Mouse (Mus musculus) CH12.LX (cell line): ENCODE results near the gene Hist1h2af. TPM values are rescaled to one million over a fixed set of nuclear protein-coding genes. Genes with fewer than 3 reads are reported as not detected.

Experiments
- DNase-seq: peaks from one replicate; pipeline ENCODE4 v3.0.0-alpha.2; 2013; ENCODE audit errors: extremely low read depth
- H3K27ac ChIP-seq: 2 replicates; pipeline ENCODE4 v1.5.1; 2012; ENCODE audit warnings: low read depth, mild to moderate bottlenecking, control low read depth, moderate library complexity; ENCODE audit not compliant: insufficient read depth
- H3K27me3 ChIP-seq: replicated peaks from 2 replicates; pipeline ENCODE3; 2012; ENCODE audit warnings: inconsistent platforms
- H3K36me3 ChIP-seq, 2 experiments: replicated peaks in 1 of 2; 2 replicates each; pipeline versions ENCODE3 to v1.6.1; 2012; ENCODE audit warnings: inconsistent platforms in 1 of 2, low read length in 1 of 2, mild to moderate bottlenecking in 1 of 2, mixed read lengths in 1 of 2, moderate library complexity in 1 of 2; ENCODE audit not compliant: control insufficient read depth in 1 of 2, insufficient read depth in 1 of 2
- H3K4me1 ChIP-seq, 2 experiments: 2 replicates each; pipeline ENCODE4 v1.6.1; 2012; ENCODE audit warnings: inconsistent platforms in 1 of 2, moderate library complexity in 1 of 2; ENCODE audit not compliant: insufficient read depth in 2 of 2, control insufficient read depth in 1 of 2
- H3K4me2 ChIP-seq: 2 replicates; pipeline ENCODE4 v1.6.1; 2012; ENCODE audit warnings: low read depth, mild to moderate bottlenecking, control low read depth; ENCODE audit not compliant: poor library complexity, insufficient read depth, severe bottlenecking
- H3K4me3 ChIP-seq, 3 experiments: fragments of 150-350 bp in 1 of 3; sonication (generic) in 1 of 3; replicated peaks in 1 of 3; 2 replicates each; pipeline versions ENCODE3 to v1.5.1; 2011 to 2012; ENCODE audit warnings: low read depth in 2 of 3, low read length in 2 of 3, mild to moderate bottlenecking in 2 of 3, moderate library complexity in 2 of 3, control low read depth in 1 of 3, improper control_type of control experiment in 1 of 3, inconsistent platforms in 1 of 3, mixed read lengths in 1 of 3; ENCODE audit not compliant: poor library complexity in 1 of 3
- H3K79me2 ChIP-seq: replicated peaks from 2 replicates; pipeline ENCODE4 v1.6.1; 2012; ENCODE audit warnings: mild to moderate bottlenecking, moderate library complexity; ENCODE audit not compliant: control insufficient read depth, poor library complexity, insufficient read depth, severe bottlenecking; ENCODE audit errors: extremely low read depth
- H3K9ac ChIP-seq: 2 replicates; pipeline ENCODE4 v1.6.1; 2012; ENCODE audit warnings: low read depth, mild to moderate bottlenecking, control low read depth, moderate library complexity; ENCODE audit not compliant: insufficient read depth
- H3K9me3 ChIP-seq: replicated peaks from 2 replicates; pipeline ENCODE3; 2012; ENCODE audit warnings: low read length, inconsistent platforms, mixed read lengths
- BHLHE40 ChIP-seq: IDR thresholded peaks from 2 replicates; pipeline ENCODE4 v1.6.1; 2011; ENCODE audit warnings: mild to moderate bottlenecking, low read depth, low read length, improper control_type of control experiment
- CHD1 ChIP-seq: IDR thresholded peaks from 2 replicates; pipeline ENCODE4 v1.6.1; 2012; ENCODE audit warnings: low read depth, low read length, improper control_type of control experiment, inconsistent platforms
- CTCF ChIP-seq, 2 experiments: IDR thresholded peaks in 1 of 2; conservative IDR thresholded peaks in 1 of 2; 2 replicates each; pipeline ENCODE4 v1.5.1; 2011 to 2012; ENCODE audit warnings: low read depth in 2 of 2, low read length in 2 of 2, improper control_type of control experiment in 1 of 2, inconsistent platforms in 1 of 2, mild to moderate bottlenecking in 1 of 2, moderate library complexity in 1 of 2
- E2F4 ChIP-seq: IDR thresholded peaks from 2 replicates; pipeline ENCODE4 v1.6.1; 2011; ENCODE audit warnings: low read depth, low read length, improper control_type of control experiment; ENCODE audit not compliant: insufficient replicate concordance
- EP300 ChIP-seq: IDR thresholded peaks from 2 replicates; pipeline ENCODE4 v1.6.1; 2011; ENCODE audit warnings: low read length, improper control_type of control experiment
- ETS1 ChIP-seq: conservative IDR thresholded peaks from 2 replicates; pipeline ENCODE4 v1.6.1; 2012; ENCODE audit warnings: low read depth, mild to moderate bottlenecking, inconsistent platforms, low read length, improper control_type of control experiment, moderate library complexity
- GABPA ChIP-seq: IDR thresholded peaks from 2 replicates; pipeline ENCODE4 v1.6.1; 2012; ENCODE audit warnings: low read depth, low read length, improper control_type of control experiment, inconsistent platforms; ENCODE audit not compliant: insufficient replicate concordance
- HCFC1 ChIP-seq: IDR thresholded peaks from 2 replicates; pipeline ENCODE4 v1.6.1; 2012; ENCODE audit warnings: low read depth, mild to moderate bottlenecking, inconsistent platforms, low read length, improper control_type of control experiment
- IRF4 ChIP-seq: IDR thresholded peaks from 2 replicates; pipeline ENCODE4 v1.6.1; 2014; ENCODE audit warnings: low read depth, mild to moderate bottlenecking, inconsistent platforms, low read length, improper control_type of control experiment
- JUN ChIP-seq: IDR thresholded peaks from 2 replicates; pipeline ENCODE4 v1.6.1; 2011; ENCODE audit warnings: low read depth, mild to moderate bottlenecking, low read length, improper control_type of control experiment, moderate library complexity; ENCODE audit not compliant: insufficient read depth
- JUND ChIP-seq: conservative IDR thresholded peaks from 2 replicates; pipeline ENCODE4 v1.6.1; 2011; ENCODE audit warnings: low read depth, low read length, improper control_type of control experiment
- KAT2A ChIP-seq: IDR thresholded peaks from 2 replicates; pipeline ENCODE4 v1.6.1; 2012; ENCODE audit warnings: low read length, improper control_type of control experiment, inconsistent platforms; ENCODE audit not compliant: insufficient replicate concordance
- MAFK ChIP-seq: IDR thresholded peaks from 2 replicates; pipeline ENCODE4 v1.6.1; 2011; ENCODE audit warnings: low read length, improper control_type of control experiment; ENCODE audit not compliant: insufficient replicate concordance
- MAZ ChIP-seq: IDR thresholded peaks from 2 replicates; pipeline ENCODE4 v1.6.1; 2012; ENCODE audit warnings: low read depth, mild to moderate bottlenecking, inconsistent platforms, low read length, improper control_type of control experiment, moderate library complexity
- MEF2A ChIP-seq: IDR thresholded peaks from 2 replicates; pipeline ENCODE4 v1.6.1; 2014; ENCODE audit warnings: low read depth, mild to moderate bottlenecking, inconsistent platforms, low read length, improper control_type of control experiment, borderline replicate concordance
- MXI1 ChIP-seq: IDR thresholded peaks from 2 replicates; pipeline ENCODE4 v1.6.1; 2011; ENCODE audit warnings: mild to moderate bottlenecking, low read depth, low read length, improper control_type of control experiment
- MYC ChIP-seq: IDR thresholded peaks from 2 replicates; pipeline ENCODE4 v1.6.1; 2011; ENCODE audit warnings: low read depth, mild to moderate bottlenecking, improper control_type of control experiment, low read length
- NELFE ChIP-seq: IDR thresholded peaks from 2 replicates; pipeline ENCODE4 v1.6.1; 2011; ENCODE audit warnings: low read depth, low read length, improper control_type of control experiment
- NRF1 ChIP-seq: IDR thresholded peaks from 2 replicates; pipeline ENCODE4 v1.6.1; 2014; ENCODE audit warnings: low read depth, mild to moderate bottlenecking, inconsistent platforms, low read length, improper control_type of control experiment, moderate library complexity
- PAX5 ChIP-seq: IDR thresholded peaks from 2 replicates; pipeline ENCODE4 v1.6.1; 2012; ENCODE audit warnings: low read length, inconsistent platforms, mixed read lengths
- POLR2A ChIP-seq: IDR thresholded peaks from 2 replicates; pipeline ENCODE4 v1.6.1; 2011; ENCODE audit warnings: low read depth, mild to moderate bottlenecking, improper control_type of control experiment, low read length
- POLR2AphosphoS2 ChIP-seq: IDR thresholded peaks from 2 replicates; pipeline ENCODE4 v1.6.1; 2011; ENCODE audit warnings: low read depth, low read length, improper control_type of control experiment
- RCOR1 ChIP-seq: conservative IDR thresholded peaks from 2 replicates; pipeline ENCODE4 v1.6.1; 2012; ENCODE audit warnings: low read depth, mild to moderate bottlenecking, inconsistent platforms, low read length, improper control_type of control experiment
- SIN3A ChIP-seq: IDR thresholded peaks from 2 replicates; pipeline ENCODE4 v1.6.1; 2012; ENCODE audit warnings: low read length, improper control_type of control experiment, inconsistent platforms
- SMC3 ChIP-seq: IDR thresholded peaks from 2 replicates; pipeline ENCODE4 v1.6.1; 2011; ENCODE audit warnings: low read depth, low read length, improper control_type of control experiment
- TBP ChIP-seq: conservative IDR thresholded peaks from 2 replicates; pipeline ENCODE4 v1.6.1; 2011; ENCODE audit warnings: low read depth, low read length, improper control_type of control experiment
- TCF12 ChIP-seq: IDR thresholded peaks from 2 replicates; pipeline ENCODE4 v1.6.1; 2014; ENCODE audit warnings: low read depth, mild to moderate bottlenecking, inconsistent platforms, low read length, improper control_type of control experiment
- UBTF ChIP-seq: IDR thresholded peaks from 2 replicates; pipeline ENCODE4 v1.6.1; 2012; ENCODE audit warnings: low read depth, mild to moderate bottlenecking, inconsistent platforms, low read length, improper control_type of control experiment, moderate library complexity
- USF2 ChIP-seq: conservative IDR thresholded peaks from 2 replicates; pipeline ENCODE4 v1.6.1; 2011; ENCODE audit warnings: low read depth, low read length, improper control_type of control experiment
- ZKSCAN1 ChIP-seq: IDR thresholded peaks from 2 replicates; pipeline ENCODE4 v1.6.1; 2012; ENCODE audit warnings: low read depth, inconsistent platforms, low read length, improper control_type of control experiment, borderline replicate concordance
- ZMIZ1 ChIP-seq: IDR thresholded peaks from 2 replicates; pipeline ENCODE4 v1.6.1; 2012; ENCODE audit warnings: low read depth, mild to moderate bottlenecking, inconsistent platforms, low read length, improper control_type of control experiment
- ZNF384 ChIP-seq: IDR thresholded peaks from 2 replicates; pipeline ENCODE4 v1.6.1; 2012; ENCODE audit warnings: low read depth, low read length, improper control_type of control experiment, inconsistent platforms
- dilution Hi-C: fragments of 300-500 bp; cut with MboI; formaldehyde crosslinking; loops from 2 replicates; pipeline ENCODE4 v1.14.3; 2020; ENCODE audit warnings: low sequenced_read_pairs; ENCODE audit not compliant: extremely low pct_unique_long_range_greater_than_20kb, extremely low pct_ligation_motif_present
- in situ Hi-C: fragments of 300-500 bp; cut with MboI; formaldehyde crosslinking; loops from 3 replicates; pipeline ENCODE4 v1.14.3; 2019; ENCODE audit warnings: low sequenced_read_pairs, low pct_ligation_motif_present, low pct_unique_long_range_greater_than_20kb, mixed read lengths
- polyA plus RNA-seq: library from polyadenylated mRNA; unstranded; fragments of >175 nt; gene quantifications from 2 replicates; pipeline ENCODE4 v1.2.1, GENCODE M21; 2012; ENCODE audit warnings: low read depth; ENCODE audit not compliant: insufficient read length
- total RNA-seq, 2 experiments: library from RNA; depleted of rRNA; stranded (reverse); fragments of 300-350 nt in 1 of 2; fragments of >200 nt in 1 of 2; gene quantifications; 2 replicates each; pipeline ENCODE4 v1.2.3; 2012 to 2014

Hist1h2af gene
- total and polyA plus RNA-seq, 3 experiments = 57.1 to 932 (median 68.6) TPM

GRCm38 (mm10) chr13:23516822-23517602 is 16.7 kb upstream of the Hist1h2af start (continued):
- TF ChIP-seq SIN3A (0 out of 2 replicates have a peak, but pooled peaks have one; percentile 52), RCOR1 (no peak), ETS1 (no peak), UBTF (no peak), HCFC1 (no peak), USF2 (no peak), JUN (no peak), TBP (peak; percentile 99), EP300 (no peak), ZNF384 (peak; percentile 24; the same call in 1 of the 2 replicates), ZMIZ1 (no peak), IRF4 (0 out of 2 replicates have a peak, but pooled peaks have one; percentile 27), MXI1 (no peak), MAFK (peak; percentile 96), KAT2A (peak; percentile 79; the same call in 1 of the 2 replicates), SMC3 (no peak), TCF12 (no peak)

- dilution Hi-C loops = no loop called here
- Histone ChIP-seq H3K9ac (peak overlapping the region; percentile 85), H3K27ac (peak overlapping the region; percentile 70), H3K4me2 (peak overlapping the region; percentile 80), H3K27me3 (no peaks in the 10 kb centered on the region), H3K4me1 (peaks cover 3 to 35% of the 10 kb centered on the region in 2 experiments; a peak in 3 of 4 replicates), H3K36me3 (no peaks in the 10 kb centered on the region), H3K9me3 (no peaks in the 10 kb centered on the region), H3K79me2 (no peaks in the 10 kb centered on the region), H3K4me3 (peak overlapping the region; percentile 53 to 70 (median 64))
- in situ Hi-C loops = loop anchor here (25.0 kb wide), 1 partner anchor 1580 kb away; the partner anchor contains the start of gene Zfp184
- DNase-seq = peak; percentile 88
- TF ChIP-seq MAFK (peak; percentile 95), PAX5 (no peak), CTCF (conservative IDR thresholded peaks at IDR 0.05 in 1 of 2, IDR thresholded peaks at IDR 0.05 in 1 of 2; ENCODE audit: low read depth in 2 of 2, low read length in 2 of 2) (no peak), KAT2A (peak; percentile 65; the same call in 1 of the 2 replicates), MYC (no peak; the same call in 1 of the 2 replicates), JUN (no peak), GABPA (no peak), NRF1 (peak; percentile 62), NELFE (no peak), JUND (no peak), POLR2A (no peak), POLR2AphosphoS2 (no peak), BHLHE40 (peak; percentile 25; the same call in 1 of the 2 replicates), CHD1 (no peak), MAZ (no peak), SIN3A (0 out of 2 replicates have a peak, but pooled peaks have one; percentile 5), UBTF (no peak), ZKSCAN1 (no peak), MEF2A (no peak; the same call in 1 of the 2 replicates), RCOR1 (no peak), ZNF384 (no peak), TBP (peak; percentile 99), E2F4 (peak; percentile 29; the same call in 1 of the 2 replicates), USF2 (no peak), TCF12 (no peak), HCFC1 (no peak)
Measured at GRCm38 (mm10) chr13:23517603-23518294, 16.0 kb upstream of the Hist1h2af start.
